Mouse (Mus musculus) heart, embryonic 10.5 days (tissue): ENCODE measurements at regions not wholly inside any gene's neighbourhood (a gene's known extent, or its start where the extent isn't known, plus 50 kb on each side); places are given as distances from the start of the nearest gene placed in this dataset.

Experiments used
- DNase-seq: peaks from one replicate; pipeline ENCODE4 v3.0.0-alpha.2; 2017; ENCODE audit warnings: low spot score
- H3K27ac ChIP-seq: fragments of 300-500 bp; sonication (generic); 2 replicates; pipeline ENCODE4 v1.5.1; 2016; ENCODE audit warnings: mild to moderate bottlenecking
- H3K27me3 ChIP-seq: fragments of 300-500 bp; sonication (generic); 2 replicates; pipeline ENCODE4 v1.6.1; 2016; ENCODE audit warnings: mild to moderate bottlenecking; ENCODE audit not compliant: poor library complexity, insufficient read depth, severe bottlenecking
- H3K36me3 ChIP-seq: fragments of 300-500 bp; sonication (generic); 2 replicates; pipeline ENCODE4 v1.6.1; 2016; ENCODE audit warnings: mild to moderate bottlenecking, moderate library complexity
- H3K4me1 ChIP-seq: fragments of 300-500 bp; sonication (generic); 2 replicates; pipeline ENCODE4 v1.6.1; 2016; ENCODE audit warnings: mild to moderate bottlenecking
- H3K4me3 ChIP-seq: fragments of 300-500 bp; sonication (generic); 2 replicates; pipeline ENCODE4 v1.5.1; 2016; ENCODE audit warnings: mild to moderate bottlenecking, moderate library complexity
- H3K9me3 ChIP-seq: fragments of 300-500 bp; sonication (generic); 2 replicates; pipeline ENCODE4 v1.6.1; 2016; ENCODE audit warnings: mild to moderate bottlenecking, moderate library complexity
- WGBS: fragments of 180-500 bp; shearing (Covaris S2); methylation state at CpG from one replicate; pipeline ENCODE4 v1.1.7; 2016; 5-methylcytosine and 5-hydroxymethylcytosine counted together

DNA sequence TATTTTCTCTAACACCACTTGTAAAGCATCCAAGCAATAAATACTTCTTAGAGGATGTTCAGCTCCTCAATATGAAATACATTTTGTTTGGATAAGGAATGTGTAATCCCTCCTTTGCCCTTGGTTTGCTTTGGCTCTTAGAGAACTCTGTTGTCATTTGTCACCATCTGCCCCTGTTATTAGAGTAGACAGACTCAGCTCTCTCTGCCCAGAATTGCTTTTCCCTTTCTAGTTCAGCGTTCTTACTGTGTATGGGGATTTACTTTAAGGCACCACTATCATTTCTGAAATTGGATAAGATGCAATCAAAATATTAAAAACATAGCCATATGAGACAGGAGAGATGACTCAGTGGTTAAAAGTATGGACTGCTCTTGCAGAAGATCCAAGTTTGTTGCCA, 101.5 kb upstream of the Ednra start:
- no peak overlapping the region for H3K4me3 ChIP-seq
- H3K27ac ChIP-seq, result no peak overlapping the region
- no peak for DNase-seq
- H3K27me3 ChIP-seq, result no peaks in the 10 kb centered on the region
- 82% methylated on average over 1 of the region's 1 CpGs for WGBS
- no peaks in the 10 kb centered on the region for H3K36me3 ChIP-seq
- no peaks in the 10 kb centered on the region for H3K9me3 ChIP-seq
- no peaks in the 10 kb centered on the region for H3K4me1 ChIP-seq

DNA sequence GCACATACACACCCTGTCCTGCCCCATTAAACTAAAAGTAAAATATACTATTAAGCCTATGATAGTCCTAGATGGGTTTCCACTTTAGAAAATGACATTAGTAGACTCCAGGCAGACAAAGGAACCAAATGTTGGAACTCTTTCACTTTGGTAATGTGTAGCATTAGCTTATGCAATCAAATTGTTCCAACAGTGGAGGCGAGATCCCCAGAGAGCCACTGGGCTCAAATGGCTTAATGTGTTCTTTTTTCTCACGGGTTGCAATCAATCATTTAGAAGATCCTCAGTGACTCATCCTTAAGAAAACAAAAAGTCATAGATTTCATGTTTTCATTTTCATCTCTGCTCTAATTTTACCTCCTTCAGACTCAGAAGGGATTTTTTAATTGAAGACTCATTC, 102.0 kb upstream of the Ednra start:
- WGBS, result 70% methylated on average over 2 of the region's 2 CpGs
- H3K27me3 ChIP-seq, result no peaks in the 10 kb centered on the region
- no peak overlapping the region for H3K4me3 ChIP-seq
- no peak for DNase-seq
- no peak overlapping the region for H3K27ac ChIP-seq
- H3K9me3 ChIP-seq, result no peaks in the 10 kb centered on the region
- no peaks in the 10 kb centered on the region for H3K4me1 ChIP-seq
- no peaks in the 10 kb centered on the region for H3K36me3 ChIP-seq

DNA sequence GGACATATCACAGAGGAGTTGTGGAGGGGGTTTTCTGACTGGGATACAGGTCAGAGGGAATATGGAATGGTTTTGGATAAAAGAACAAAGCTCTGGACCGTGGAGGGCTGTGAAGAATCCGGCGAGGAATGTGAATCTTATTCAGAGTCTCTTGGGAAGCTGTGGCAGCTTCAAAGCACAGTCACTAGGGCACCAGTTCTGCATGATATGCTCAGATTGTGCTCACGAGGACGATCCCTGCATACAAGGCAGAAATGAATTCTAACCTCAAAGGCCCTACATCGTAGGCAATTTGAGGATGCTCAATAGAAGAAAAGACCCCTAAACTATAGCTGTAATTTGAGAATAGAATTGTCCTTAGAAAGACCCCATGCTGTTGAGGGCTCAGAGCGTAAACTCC, 103.8 kb upstream of the Ednra start:
- no peaks in the 10 kb centered on the region for H3K36me3 ChIP-seq
- no peak overlapping the region for H3K27ac ChIP-seq
- H3K4me3 ChIP-seq, result no peak overlapping the region
- no peaks in the 10 kb centered on the region for H3K9me3 ChIP-seq
- no peaks in the 10 kb centered on the region for H3K27me3 ChIP-seq
- 61% methylated on average over 7 of the region's 7 CpGs for WGBS
- H3K4me1 ChIP-seq, result no peaks in the 10 kb centered on the region
- no peak for DNase-seq

DNA sequence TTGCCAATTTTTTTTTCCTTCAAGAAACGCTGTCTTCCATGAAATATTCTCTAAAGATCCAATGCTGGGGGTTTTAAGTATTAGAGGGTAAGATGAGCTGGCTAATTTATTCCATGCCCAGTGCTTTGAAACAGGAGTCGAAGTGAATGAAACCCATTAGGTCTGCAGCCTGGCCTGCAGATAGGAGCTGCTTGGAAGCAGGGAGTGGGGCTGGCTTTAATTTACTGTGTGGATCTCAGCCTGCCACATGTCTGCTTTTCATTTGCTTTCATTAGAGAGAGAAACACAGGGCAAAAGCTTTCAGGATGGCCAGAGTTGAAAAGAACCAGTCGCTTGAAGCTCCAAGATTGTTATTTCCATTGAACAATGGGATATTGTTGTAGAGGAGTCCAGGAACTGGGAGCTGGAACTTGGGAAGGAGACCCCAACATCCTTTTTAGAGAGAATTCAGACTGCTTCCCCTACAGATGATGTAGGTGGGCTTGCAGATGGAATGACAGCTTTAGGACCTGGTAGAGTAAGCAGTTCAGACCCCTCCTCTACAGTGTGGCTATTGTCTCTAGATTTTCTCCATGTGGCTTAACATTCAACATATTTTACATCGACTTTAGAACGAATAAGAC, 105.0 kb upstream of the Ednra start:
- 58% methylated on average over 5 of the region's 5 CpGs for WGBS
- no peak overlapping the region for H3K4me3 ChIP-seq

DNA sequence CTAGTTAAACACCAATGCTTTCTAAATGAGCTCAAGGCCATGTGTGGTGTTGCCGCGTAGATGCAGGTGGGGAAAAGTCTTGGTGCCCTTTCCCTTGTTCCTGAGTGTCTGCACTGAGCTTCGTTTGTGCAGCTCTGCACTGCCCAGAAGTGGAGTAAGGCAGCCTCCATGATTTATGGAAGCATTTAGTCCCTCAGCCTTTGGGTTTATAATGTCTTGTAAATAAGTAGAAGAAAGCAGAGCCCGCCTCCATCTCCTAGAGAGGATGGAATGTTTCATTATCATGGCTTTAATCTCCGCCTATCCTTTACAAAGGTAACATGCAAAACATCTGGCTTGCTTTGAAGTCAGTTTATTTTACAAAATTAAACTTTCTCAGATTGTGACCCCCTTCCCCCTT, 105.5 kb upstream of the Ednra start:
- H3K27ac ChIP-seq, result no peak overlapping the region
- 0 out of 2 replicates have a peak, but pooled peaks cover 3% of the 10 kb centered on the region for H3K4me1 ChIP-seq
- no peak overlapping the region for H3K4me3 ChIP-seq
- WGBS, result 82% methylated on average over 5 of the region's 5 CpGs
- no peaks in the 10 kb centered on the region for H3K36me3 ChIP-seq
- no peaks in the 10 kb centered on the region for H3K9me3 ChIP-seq
- DNase-seq, result no peak
- H3K27me3 ChIP-seq, result no peaks in the 10 kb centered on the region

More for the DNA sequence above, 105.0 kb upstream of the Ednra start:
- H3K4me1 ChIP-seq, result no peaks in the 10 kb centered on the region
- H3K27me3 ChIP-seq, result no peaks in the 10 kb centered on the region
- no peak overlapping the region for H3K27ac ChIP-seq
- no peaks in the 10 kb centered on the region for H3K9me3 ChIP-seq
- DNase-seq, result no peak
- H3K36me3 ChIP-seq, result no peaks in the 10 kb centered on the region

DNA sequence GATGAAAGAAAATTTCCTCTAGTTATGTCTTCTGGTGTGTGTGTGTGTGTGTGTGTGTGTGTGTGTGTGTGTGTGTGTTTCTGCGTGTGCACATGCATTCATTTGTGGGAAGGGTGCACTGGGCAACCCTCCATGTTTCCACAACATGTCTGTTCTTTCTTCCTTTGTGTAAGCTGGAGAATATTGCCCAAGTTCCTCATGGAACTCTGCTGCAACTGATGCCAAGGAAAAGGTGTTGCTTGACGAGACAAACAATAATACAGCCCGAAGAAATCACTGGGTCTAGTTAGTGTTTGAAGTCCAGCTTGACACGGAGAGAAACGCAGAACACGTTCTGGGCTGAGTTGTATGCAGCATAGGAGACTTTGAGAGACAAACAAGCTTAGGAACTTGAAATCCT, 110.0 kb upstream of the Ednra start:
- WGBS, result 67% methylated on average over 6 of the region's 6 CpGs

DNA sequence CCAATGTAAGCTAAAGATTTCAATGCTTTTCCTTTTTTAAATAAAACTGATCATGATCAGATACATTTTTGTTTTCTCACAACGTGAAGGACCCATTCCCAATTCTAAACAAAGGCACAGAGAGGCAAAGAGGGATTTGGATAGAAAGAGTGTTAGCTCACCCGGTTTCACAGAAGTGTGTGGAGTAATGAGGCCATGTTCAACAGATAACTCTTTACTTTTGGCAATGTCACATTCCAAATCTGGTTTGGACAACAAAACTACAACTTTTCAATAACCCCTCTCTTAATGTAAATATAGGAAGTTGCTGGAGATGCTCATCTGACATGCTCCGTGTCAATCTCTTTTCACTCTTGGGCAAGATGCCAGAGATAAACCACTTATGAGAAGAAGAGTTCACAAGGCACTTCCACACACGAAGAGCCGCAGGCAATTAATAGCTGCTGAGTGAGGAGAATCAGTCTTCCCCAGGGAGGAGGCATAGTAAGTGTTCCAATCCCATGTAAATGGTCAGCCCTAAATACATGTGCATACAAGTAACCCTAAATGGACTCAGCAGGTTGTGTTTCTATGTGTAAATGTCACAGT, 112.7 kb upstream of the Ednra start:
- Histone ChIP-seq H3K27me3 (no peaks in the 10 kb centered on the region), H3K36me3 (no peaks in the 10 kb centered on the region), H3K27ac (no peak overlapping the region), H3K4me1 (0 out of 2 replicates have a peak, but pooled peaks cover 3% of the 10 kb centered on the region), H3K9me3 (no peaks in the 10 kb centered on the region), H3K4me3 (no peak overlapping the region)
- 57% methylated on average over 5 of the region's 5 CpGs for WGBS
- no peak for DNase-seq

More for the DNA sequence above, 110.0 kb upstream of the Ednra start:
- 0 out of 2 replicates have a peak, but pooled peaks cover 3% of the 10 kb centered on the region for H3K4me1 ChIP-seq
- H3K4me3 ChIP-seq, result no peak overlapping the region
- no peaks in the 10 kb centered on the region for H3K36me3 ChIP-seq
- no peaks in the 10 kb centered on the region for H3K27me3 ChIP-seq
- H3K27ac ChIP-seq, result 0 out of 2 replicates have a peak overlapping the region, but pooled peaks have one; percentile 29
- no peak for DNase-seq
- H3K9me3 ChIP-seq, result no peaks in the 10 kb centered on the region

DNA sequence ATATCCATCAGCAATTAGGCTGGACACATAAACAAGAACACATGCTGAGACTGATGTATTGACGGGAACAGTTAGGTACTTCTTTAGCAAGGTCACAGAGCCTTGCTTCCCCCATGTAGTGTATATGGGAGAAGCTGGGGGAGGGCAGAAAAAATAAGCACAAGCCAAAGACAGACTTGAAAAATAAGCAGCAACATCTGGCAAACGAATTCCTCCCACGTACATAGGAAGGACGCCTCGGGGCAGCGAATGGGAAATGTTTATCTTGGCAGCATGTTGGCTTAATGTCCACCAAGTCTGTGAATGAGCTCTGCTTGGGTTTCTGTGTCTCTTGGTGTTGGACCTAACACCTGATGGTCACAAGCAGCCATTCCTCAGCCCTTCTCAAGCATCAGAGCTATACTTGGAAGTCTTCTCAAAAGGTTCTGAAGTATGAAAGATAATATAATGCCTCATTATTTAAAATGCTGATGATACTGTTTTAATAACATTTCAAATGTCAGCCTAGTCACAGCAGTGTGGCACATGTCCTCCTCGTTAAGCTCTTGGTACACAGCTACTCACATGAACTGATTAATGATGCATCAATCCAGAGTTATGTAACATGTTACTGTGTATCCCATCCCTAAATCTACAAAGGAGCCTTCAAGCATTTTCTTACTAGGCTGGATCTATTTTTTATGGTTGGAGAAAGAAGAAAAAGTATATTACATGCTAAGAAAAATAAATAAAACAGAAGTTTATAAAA, 118.3 kb upstream of the Ednra start:
- H3K4me3 ChIP-seq, result no peak overlapping the region
- no peaks in the 10 kb centered on the region for H3K36me3 ChIP-seq
- H3K9me3 ChIP-seq, result no peaks in the 10 kb centered on the region
- H3K27ac ChIP-seq, result no peak overlapping the region
- DNase-seq, result no peak
- WGBS, result 56% methylated on average over 7 of the region's 7 CpGs
- H3K27me3 ChIP-seq, result no peaks in the 10 kb centered on the region
- H3K4me1 ChIP-seq, result no peaks in the 10 kb centered on the region

DNA sequence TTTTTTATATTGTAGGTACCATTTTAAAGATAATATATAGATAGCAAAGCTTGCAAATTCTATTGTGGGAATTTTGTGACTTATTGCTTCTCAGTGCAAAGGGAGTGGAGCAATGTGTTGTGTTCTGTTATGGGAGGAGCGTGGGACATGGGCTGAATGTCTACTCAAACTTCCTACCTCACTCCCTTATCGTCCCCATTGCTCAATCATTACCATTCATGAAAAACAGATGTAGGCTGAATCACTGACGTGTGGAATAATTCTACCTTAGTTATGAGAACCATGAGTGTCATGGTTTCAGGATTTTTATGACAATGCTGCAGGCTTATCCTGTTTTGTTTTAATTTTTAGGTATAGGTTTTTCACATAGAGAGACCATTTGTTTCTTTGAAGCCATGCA, 119.0 kb upstream of the Ednra start:
- DNase-seq, result no peak
- H3K36me3 ChIP-seq, result no peaks in the 10 kb centered on the region
- no peaks in the 10 kb centered on the region for H3K4me1 ChIP-seq
- H3K4me3 ChIP-seq, result no peak overlapping the region
- no peak overlapping the region for H3K27ac ChIP-seq
- no peaks in the 10 kb centered on the region for H3K9me3 ChIP-seq
- H3K27me3 ChIP-seq, result no peaks in the 10 kb centered on the region
- 73% methylated on average over 3 of the region's 3 CpGs for WGBS

DNA sequence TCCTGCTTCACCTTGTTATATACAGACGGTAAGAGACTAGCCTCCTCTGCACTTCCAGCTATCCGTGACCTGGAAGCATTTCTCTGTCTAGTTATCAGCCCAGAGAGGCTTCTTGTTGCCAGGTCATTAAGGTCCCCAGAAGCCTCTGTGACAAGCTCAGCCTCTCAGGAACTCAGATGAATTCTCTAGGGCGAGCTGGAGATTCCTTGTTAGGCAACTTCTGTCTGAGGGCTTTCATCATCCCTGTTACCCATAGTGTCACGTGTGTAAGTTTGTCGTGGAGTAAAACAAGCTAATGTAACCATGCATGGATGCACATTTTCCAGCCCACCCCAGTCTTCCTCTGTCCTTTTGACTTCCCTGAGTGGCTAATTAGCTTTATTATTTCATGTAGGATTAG, 126.3 kb upstream of the Ednra start:
- WGBS, result 55% methylated on average over 5 of the region's 5 CpGs
- no peaks in the 10 kb centered on the region for H3K4me1 ChIP-seq
- H3K27ac ChIP-seq, result no peak overlapping the region
- no peaks in the 10 kb centered on the region for H3K27me3 ChIP-seq
- no peak for DNase-seq
- no peak overlapping the region for H3K4me3 ChIP-seq
- H3K36me3 ChIP-seq, result no peaks in the 10 kb centered on the region
- H3K9me3 ChIP-seq, result no peaks in the 10 kb centered on the region

DNA sequence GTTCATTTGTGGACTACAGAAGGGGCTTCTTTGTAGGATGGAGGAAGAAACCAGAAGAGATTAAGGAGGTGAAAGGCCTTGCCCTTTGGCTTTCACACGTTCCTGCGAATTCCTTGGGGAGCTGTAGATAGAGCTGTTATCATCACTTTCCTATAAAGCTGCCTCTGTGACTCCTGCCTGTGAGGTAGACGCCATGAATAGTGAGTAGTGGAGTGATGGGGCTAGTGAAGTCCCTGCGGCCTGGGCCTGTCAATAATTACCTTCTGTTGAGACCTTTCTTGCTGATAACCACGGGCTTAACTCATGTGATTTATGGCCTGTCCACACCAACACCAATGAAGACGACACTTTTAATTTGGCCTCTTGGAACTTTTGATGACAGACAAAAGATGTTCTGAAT, 146.0 kb upstream of the Ednra start:
- no peaks in the 10 kb centered on the region for H3K9me3 ChIP-seq
- DNase-seq, result no peak
- no peak overlapping the region for H3K4me3 ChIP-seq
- H3K36me3 ChIP-seq, result no peaks in the 10 kb centered on the region
- H3K27ac ChIP-seq, result no peak overlapping the region
- 8% methylated on average over 6 of the region's 6 CpGs for WGBS
- no peaks in the 10 kb centered on the region for H3K27me3 ChIP-seq
- H3K4me1 ChIP-seq, result peaks cover 5% of the 10 kb centered on the region

DNA sequence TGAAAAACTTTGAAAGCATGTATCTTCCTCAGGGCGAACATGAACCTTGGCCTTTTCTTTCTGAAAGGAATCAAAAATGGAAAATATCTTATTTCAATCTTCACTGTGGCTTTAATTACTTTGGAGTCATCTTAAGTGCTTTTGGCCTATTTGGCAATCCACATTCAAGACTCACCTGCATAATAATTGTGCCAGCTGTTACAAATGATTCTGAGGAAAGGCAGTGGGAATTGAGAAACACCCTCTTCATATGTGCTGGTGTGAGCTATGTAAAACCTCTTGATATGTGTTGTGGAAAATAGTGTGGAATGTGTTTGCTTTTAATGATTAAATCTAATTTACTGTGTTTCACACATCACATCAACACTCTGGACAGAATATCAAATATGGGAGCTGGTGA, 148.5 kb upstream of the Ednra start:
- WGBS, result 87% methylated on average over 1 of the region's 1 CpGs
- H3K27me3 ChIP-seq, result no peaks in the 10 kb centered on the region
- H3K4me3 ChIP-seq, result no peak overlapping the region
- no peaks in the 10 kb centered on the region for H3K36me3 ChIP-seq
- peaks cover 5% of the 10 kb centered on the region for H3K4me1 ChIP-seq
- no peaks in the 10 kb centered on the region for H3K9me3 ChIP-seq
- DNase-seq, result no peak
- no peak overlapping the region for H3K27ac ChIP-seq

DNA sequence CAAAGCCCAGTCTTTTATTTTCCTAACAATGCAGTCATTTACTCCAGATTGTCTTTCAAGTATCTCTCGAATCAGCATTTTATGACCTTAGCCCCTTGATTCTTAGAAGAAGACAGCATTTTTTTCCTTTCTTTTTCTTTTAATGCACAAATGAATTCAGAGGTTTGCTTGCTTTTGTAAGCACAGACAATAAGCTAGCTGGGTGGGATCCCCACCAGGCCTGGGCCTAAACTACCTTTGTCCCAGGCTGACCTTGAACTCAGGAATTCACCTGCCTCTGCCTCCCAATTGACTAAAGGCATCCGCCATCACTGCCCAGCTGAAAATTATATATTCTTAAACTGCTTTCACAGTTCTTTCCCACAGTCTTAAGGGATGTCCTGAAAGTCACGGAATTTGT, 195.5 kb upstream of the Ednra start:
- 83% methylated on average over 3 of the region's 3 CpGs for WGBS
- Histone ChIP-seq H3K27ac (no peak overlapping the region), H3K9me3 (no peaks in the 10 kb centered on the region), H3K36me3 (no peaks in the 10 kb centered on the region), H3K27me3 (no peaks in the 10 kb centered on the region), H3K4me3 (no peak overlapping the region), H3K4me1 (no peaks in the 10 kb centered on the region)
- DNase-seq, result no peak
